9 mouse cellular contexts compared by ENCODE assay signal in the genomic region with DNA sequence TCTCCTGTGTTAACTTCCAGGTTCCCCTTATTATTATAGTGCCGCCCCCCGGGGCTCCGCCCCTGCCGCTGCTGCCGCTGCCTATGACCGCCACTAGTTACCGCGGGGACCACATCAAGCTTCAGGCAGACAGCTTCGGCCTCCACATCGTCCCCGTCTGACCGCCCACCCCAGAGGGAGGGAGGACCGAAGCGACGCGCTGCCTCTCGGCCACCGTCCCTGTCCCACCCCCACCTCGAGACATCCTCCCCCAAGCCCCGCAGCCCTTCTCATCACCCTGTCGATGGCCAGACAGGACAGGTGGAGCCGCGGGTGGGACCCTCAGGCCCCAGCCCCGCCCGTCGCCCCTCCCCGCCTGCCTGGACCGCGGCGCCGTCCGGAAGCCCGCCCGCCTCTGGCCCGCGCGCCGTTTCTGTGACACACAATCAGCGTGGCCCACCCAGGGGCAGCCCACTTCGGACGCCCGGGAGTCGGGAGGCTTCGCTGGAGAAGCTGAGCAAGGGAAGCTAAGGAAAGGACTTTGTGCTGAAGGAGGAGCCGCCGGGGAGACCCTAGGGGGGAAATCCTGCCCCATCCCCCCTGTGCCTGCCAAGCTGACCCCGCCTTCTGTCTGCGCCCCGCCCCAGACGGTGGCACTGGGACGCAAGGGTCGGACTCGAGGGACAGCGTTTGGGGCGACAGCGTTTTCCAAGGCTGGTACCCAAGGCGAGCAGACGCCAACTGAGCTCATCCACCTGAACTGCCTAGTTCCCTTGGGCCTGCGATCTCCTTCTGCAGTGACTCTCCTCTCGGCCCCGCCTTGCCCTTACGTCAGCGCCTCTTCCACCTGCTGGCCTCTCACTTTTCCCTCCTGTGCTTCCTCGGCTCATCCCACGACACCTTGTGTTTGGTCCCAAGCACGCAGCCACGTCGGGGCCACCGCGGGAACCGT.
A peak's percentile ranks its signal among the peaks of the same experiment; 100 is the strongest.
DNase-seq lines count a peak whose midpoint lies in the region; ATAC-seq lines count a peak whose summit lies in the region.
"Had no signal": no experiment of that assay in that cellular context is flagged by ENCODE, and none has a peak within 500 bp of the region (broad histone marks: within the 10 kb centered on the region; RNA-seq: fewer than 3 reads in every experiment).

No protein-coding gene starts in this region.

- peak; percentile 72 for DNase-seq in heart, adult 11 months
- no peak for DNase-seq in heart, adult 9 months (ENCODE audit: low spot score in 2 of 2)
- DNase-seq in WW6 (ENCODE audit: low read depth, low spot score) = peak; percentile 53
- DNase-seq in layer of hippocampus, adult 8-10 months (ENCODE audit: low spot score in 2 of 2) = no peak

- 0 out of 2 replicates have a peak, but pooled peaks have one; percentile 35 for ATAC-seq in forebrain, embryonic 15.5 days (replicated peaks)
- 0 out of 2 replicates have a peak, but pooled peaks have one; percentile 28 for ATAC-seq in limb, embryonic 12.5 days (ENCODE audit: insufficient number of reproducible peaks, insufficient read depth, low FRiP score, low TSS enrichment, low read depth)
- 0 out of 2 replicates have a peak, but pooled peaks have one; percentile 15 for ATAC-seq in neural tube, embryonic 15.5 days (ENCODE audit: low FRiP score)
- no peak for ATAC-seq in activated CD4-positive, CD25-positive, alpha-beta regulatory T cell, adult 4 months

- no peaks in the 10 kb centered on the region for H3K9me3 ChIP-seq in forebrain, embryonic 15.5 days
- no peaks in the 10 kb centered on the region for H3K9me3 ChIP-seq in limb, embryonic 12.5 days
- no peaks in the 10 kb centered on the region for H3K9me3 ChIP-seq in neural tube, embryonic 15.5 days (replicated peaks)
- H3K9me3 ChIP-seq: G1E had no signal

- H3K36me3 ChIP-seq in forebrain, embryonic 15.5 days = no peaks in the 10 kb centered on the region
- no peaks in the 10 kb centered on the region for H3K36me3 ChIP-seq in limb, embryonic 12.5 days
- H3K36me3 ChIP-seq in neural tube, embryonic 15.5 days = no peaks in the 10 kb centered on the region
- H3K36me3 ChIP-seq: G1E had no signal

- H3K4me3 ChIP-seq in forebrain, embryonic 15.5 days = peak overlapping the region; percentile 42
- H3K4me3 ChIP-seq in limb, embryonic 12.5 days (replicated peaks) = peak overlapping the region; percentile 48
- H3K4me3 ChIP-seq in neural tube, embryonic 15.5 days (replicated peaks) = peak overlapping the region; percentile 40

- peak overlapping the region; percentile 39 for H3K9ac ChIP-seq in forebrain, embryonic 15.5 days (replicated peaks)
- peak overlapping the region; percentile 55 for H3K9ac ChIP-seq in limb, embryonic 12.5 days (replicated peaks)
- H3K9ac ChIP-seq in neural tube, embryonic 15.5 days (replicated peaks) = peak overlapping the region; percentile 23; the same call in 1 of the 2 replicates

- WGBS in forebrain, embryonic 15.5 days = under 1% methylated on average over 71 of the region's 71 CpGs
- WGBS in limb, embryonic 12.5 days = under 1% methylated on average over 71 of the region's 71 CpGs
- WGBS in neural tube, embryonic 15.5 days = under 1% methylated on average over 70 of the region's 71 CpGs

- no peak overlapping the region for H3K27ac ChIP-seq in forebrain, embryonic 15.5 days (replicated peaks)
- H3K27ac ChIP-seq in limb, embryonic 12.5 days = no peak overlapping the region
- H3K27ac ChIP-seq in neural tube, embryonic 15.5 days (replicated peaks) = peak overlapping the region; percentile 61

- H3K27me3 ChIP-seq in forebrain, embryonic 15.5 days = peaks cover 83% of the 10 kb centered on the region
- H3K27me3 ChIP-seq in limb, embryonic 12.5 days = peaks cover 91% of the 10 kb centered on the region
- H3K27me3 ChIP-seq in neural tube, embryonic 15.5 days (replicated peaks) = peaks cover 81% of the 10 kb centered on the region

- peaks cover 26% of the 10 kb centered on the region for H3K4me1 ChIP-seq in forebrain, embryonic 15.5 days
- peaks cover 34% of the 10 kb centered on the region for H3K4me1 ChIP-seq in limb, embryonic 12.5 days (replicated peaks)
- H3K4me1 ChIP-seq in neural tube, embryonic 15.5 days = peaks cover 49% of the 10 kb centered on the region

- H3K4me2 ChIP-seq in forebrain, embryonic 15.5 days (replicated peaks) = peak overlapping the region; percentile 80
- H3K4me2 ChIP-seq in limb, embryonic 12.5 days = peak overlapping the region; percentile 84
- peak overlapping the region; percentile 72 for H3K4me2 ChIP-seq in neural tube, embryonic 15.5 days

Comparison
In these comparisons a context has a peak if more than half of its experiments do, and no peak if none do; other contexts are left out.
1. DNase-seq: peak in heart, adult 11 months (single experiment) and WW6 (single experiment); none in heart, adult 9 months (0 of 2) and layer of hippocampus, adult 8-10 months (0 of 2).
2. Peak in every context shown above with its lines, with median percentiles within 50 percentile points of each other: H3K4me2 ChIP-seq, H3K4me3 ChIP-seq and H3K9ac ChIP-seq.